Mouse (Mus musculus): Measurements from ENCODE around the gene Als2.

DNA sequence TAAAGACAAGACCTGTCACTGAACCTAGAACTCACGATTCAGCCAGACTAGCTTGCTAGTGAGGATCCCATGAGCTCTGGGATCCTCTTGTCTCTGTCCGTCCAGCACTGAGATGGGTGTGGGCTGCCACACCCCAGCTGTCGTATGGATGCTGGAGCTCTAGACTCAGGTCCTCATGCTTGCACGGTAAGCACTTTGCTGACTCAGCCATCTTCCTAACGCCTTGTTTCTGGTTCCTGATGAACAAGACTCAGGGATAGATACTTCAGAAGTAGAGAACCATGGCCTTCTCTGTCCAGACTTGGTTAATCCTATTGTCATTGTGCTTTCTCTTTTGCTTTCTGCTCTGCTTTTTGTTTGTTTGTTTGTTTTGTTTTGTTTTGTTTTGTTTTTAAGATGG lies 48.8 kb upstream of the Als2 start:
- TF ChIP-seq CTCF (IDR thresholded peaks at IDR 0.05; ENCODE audit: low read depth) (no peak), EP300 (IDR thresholded peaks at IDR 0.05; ENCODE audit: low read depth) (no peak)
